Mouse (Mus musculus) stomach, postnatal 0 days (tissue): Measurements from ENCODE around the gene Pif1.

ENCODE experiments used
- CTCF ChIP-seq: IDR thresholded peaks from 2 replicates; pipeline ENCODE4 v1.5.1; 2016; ENCODE audit warnings: antibody characterized with exemption, low read depth, mild to moderate bottlenecking, moderate library complexity
- EP300 ChIP-seq: optimal IDR thresholded peaks from 2 replicates; pipeline ENCODE3; 2016; ENCODE audit warnings: antibody characterized with exemption

DNA sequence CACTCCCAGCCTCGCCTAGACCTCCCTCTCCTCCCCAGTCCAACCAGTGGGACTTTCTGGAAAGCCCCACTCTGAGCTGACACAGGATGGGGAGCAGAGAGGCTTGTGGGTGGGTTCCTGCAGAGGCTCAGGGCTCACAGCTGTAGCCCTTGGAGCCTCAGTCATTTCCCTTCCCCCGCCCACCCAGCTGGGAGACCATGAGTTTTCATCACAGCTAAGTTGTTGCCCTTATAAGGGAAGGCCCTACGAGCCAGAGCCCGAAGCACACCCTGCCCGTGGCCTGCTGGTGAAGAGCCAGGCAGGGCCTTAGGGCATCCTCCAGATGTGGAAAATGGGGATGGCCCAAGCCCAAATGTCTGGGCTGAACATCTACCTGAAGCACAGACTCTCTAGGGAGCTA lies 35.9 kb upstream of the Pif1 start:
- no peak for TF ChIP-seq CTCF
- peak; percentile 68 for TF ChIP-seq EP300
